Mouse (Mus musculus): ENCODE measurements around the gene Rab3d.
A peak's percentile ranks its signal among the peaks of the same experiment; 100 is the strongest.

DNA sequence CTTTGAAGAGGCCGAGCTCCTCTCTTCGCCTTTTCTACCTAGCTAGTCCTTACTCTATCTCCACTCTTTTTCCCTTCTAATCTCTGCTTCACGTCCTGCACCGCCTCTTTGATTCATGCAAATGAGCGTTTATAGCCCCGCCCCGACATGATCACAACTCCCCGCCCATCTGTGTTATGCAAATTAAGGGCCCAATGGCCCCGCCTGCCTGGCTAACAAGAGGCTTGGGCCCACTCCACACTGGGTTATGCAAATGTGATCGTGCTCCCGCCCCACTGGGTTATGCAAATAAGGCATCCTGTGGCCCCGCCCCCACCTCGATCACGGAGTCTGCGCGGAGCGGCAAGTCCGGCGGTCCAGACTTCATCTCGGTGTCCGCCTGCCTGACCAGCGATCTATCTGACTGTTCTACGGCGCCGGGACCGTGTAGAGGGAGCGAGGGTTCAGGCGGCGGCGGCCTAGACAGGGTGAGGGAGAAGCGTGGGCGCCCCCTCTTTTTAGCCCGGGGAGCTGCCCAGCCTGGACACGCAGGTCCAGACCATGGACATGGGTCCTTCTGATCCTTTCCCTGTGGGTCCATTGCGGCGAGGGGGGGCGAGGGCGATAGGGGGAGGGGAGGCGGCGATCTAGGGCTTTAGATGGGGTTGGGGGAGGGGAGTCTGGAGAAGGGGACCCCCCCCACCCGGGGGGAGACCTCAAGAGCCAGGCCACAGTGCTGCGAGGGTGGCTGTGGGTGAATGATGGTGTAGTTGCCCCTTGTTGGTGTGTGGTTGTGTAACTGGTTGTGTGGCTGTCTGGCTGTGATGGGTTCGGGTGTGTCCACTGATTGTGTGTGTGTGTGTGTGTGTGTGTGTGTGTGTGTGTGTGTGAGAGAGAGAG, 18.9 kb upstream of the Rab3d start, which contains the start of gene Plppr2:
- TF ChIP-seq EP300 (IDR thresholded peaks at IDR 0.05) = no peak
- peak; percentile 13; the same call in 1 of the 2 replicates for TF ChIP-seq CTCF (IDR thresholded peaks at IDR 0.05)
